Mouse (Mus musculus) testis, postnatal 10 days (tissue): ENCODE results near the gene Sparc.

Experiments
- DNase-seq: peaks from one replicate; pipeline ENCODE4 v3.0.0; 2021; ENCODE audit warnings: low spot score

Gene Sparc

GRCm38 (mm10) chr11:55365840-55366239 lies 57.1 kb downstream of the Sparc start:
- no peak for DNase-seq

- no peak for DNase-seq
These were observed 57.7 kb downstream of the Sparc start for GRCm38 (mm10) chr11:55365242-55365641.

GRCm38 (mm10) chr11:55364662-55365061 lies 58.3 kb downstream of the Sparc start:
- DNase-seq, result no peak

- no peak for DNase-seq
These were observed 64.7 kb downstream of the Sparc start for GRCm38 (mm10) chr11:55358094-55358783.

GRCm38 (mm10) chr11:55356846-55357245 lies 66.1 kb downstream of the Sparc start:
- no peak for DNase-seq
